Mouse (Mus musculus) stomach, embryonic 16.5 days (tissue): Measurements from ENCODE around the gene Nsun4. TPM values are rescaled to one million over a fixed set of nuclear protein-coding genes. Genes with fewer than 3 reads are reported as not detected.

Experiments used
- ATAC-seq: fragments of 200-750 bp; cut with Nextera tagmentation; 2 replicates; pipeline ENCODE4 v1.8.0; 2017; ENCODE audit warnings: moderate number of reproducible peaks, moderate TSS enrichment; ENCODE audit not compliant: insufficient read depth, low FRiP score
- H3K27ac ChIP-seq: fragments of 300-500 bp; sonication (generic); 2 replicates; pipeline ENCODE4 v1.5.1; 2014; ENCODE audit warnings: low read length
- H3K27me3 ChIP-seq: fragments of 300-500 bp; sonication (generic); 2 replicates; pipeline ENCODE4 v1.6.1; 2014; ENCODE audit warnings: low read length, control low read depth, mixed read lengths; ENCODE audit not compliant: control insufficient read depth, insufficient read depth
- H3K36me3 ChIP-seq: fragments of 300-500 bp; sonication (generic); 2 replicates; pipeline ENCODE4 v1.6.1; 2014; ENCODE audit warnings: low read length; ENCODE audit not compliant: control insufficient read depth, insufficient read depth
- H3K4me1 ChIP-seq: fragments of 300-500 bp; sonication (generic); 2 replicates; pipeline ENCODE4 v1.6.1; 2014; ENCODE audit warnings: low read length, control low read depth, mixed read lengths; ENCODE audit not compliant: control insufficient read depth, insufficient read depth
- H3K4me2 ChIP-seq: fragments of 300-500 bp; sonication (generic); 2 replicates; pipeline ENCODE4 v1.6.1; 2014; ENCODE audit warnings: low read depth, low read length, mixed read lengths
- H3K4me3 ChIP-seq: fragments of 300-500 bp; sonication (generic); replicated peaks from 2 replicates; pipeline ENCODE4 v1.5.1; 2014; ENCODE audit warnings: mild to moderate bottlenecking, low read length
- H3K9ac ChIP-seq: fragments of 300-500 bp; sonication (generic); 2 replicates; pipeline ENCODE4 v1.6.1; 2014; ENCODE audit warnings: low read length
- H3K9me3 ChIP-seq: fragments of 300-500 bp; sonication (generic); replicated peaks from 2 replicates; pipeline ENCODE4 v1.6.1; 2016; ENCODE audit warnings: low read length, control low read depth; ENCODE audit not compliant: control insufficient read depth
- WGBS: fragments of 180-500 bp; shearing (Covaris S2); extraction: QIAGEN DNeasy Blood & Tissue Kit; methylation state at CpG from one replicate; pipeline ENCODE4 v1.1.7; 2014; 5-methylcytosine and 5-hydroxymethylcytosine counted together
- polyA plus RNA-seq: library from polyadenylated mRNA; unstranded; fragments of >200 nt; fragmentation: Nextera tagmentation; extraction: Ambion mirVana; gene quantifications from 2 replicates; pipeline ENCODE4 v1.2.1, GENCODE M21; 2015

The Nsun4 gene
- polyA plus RNA-seq, 1 experiment from 2014 or later = 18.5 TPM

DNA sequence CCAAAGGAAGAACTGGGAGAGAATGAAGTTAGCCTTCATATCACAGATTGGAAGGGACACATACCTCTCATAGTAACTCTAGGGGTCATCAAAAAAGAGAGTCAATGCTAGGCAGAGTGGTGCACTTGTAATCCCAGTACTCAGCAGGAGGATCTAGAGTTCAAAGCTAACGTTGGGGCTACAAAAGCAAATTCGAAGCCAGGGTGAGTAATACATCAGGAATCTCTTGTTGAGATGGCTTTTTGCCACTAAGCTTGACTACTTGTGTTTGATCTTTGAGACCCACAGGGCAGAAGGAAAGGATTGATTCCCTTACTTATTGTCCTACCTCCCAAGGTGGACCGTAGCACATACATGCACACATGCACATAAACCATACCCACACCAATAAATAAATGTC lies 4.5 kb downstream of the Nsun4 start:
- 84% methylated on average over 3 of the region's 3 CpGs for WGBS
- H3K27ac ChIP-seq = no peak overlapping the region
- no peaks in the 10 kb centered on the region for H3K27me3 ChIP-seq
- H3K9ac ChIP-seq = no peak overlapping the region
- H3K4me2 ChIP-seq = no peak overlapping the region
- H3K36me3 ChIP-seq = no peaks in the 10 kb centered on the region
- H3K4me3 ChIP-seq = no peak overlapping the region
- no peaks in the 10 kb centered on the region for H3K9me3 ChIP-seq
- no peak for ATAC-seq
- peaks cover 12% of the 10 kb centered on the region for H3K4me1 ChIP-seq

DNA sequence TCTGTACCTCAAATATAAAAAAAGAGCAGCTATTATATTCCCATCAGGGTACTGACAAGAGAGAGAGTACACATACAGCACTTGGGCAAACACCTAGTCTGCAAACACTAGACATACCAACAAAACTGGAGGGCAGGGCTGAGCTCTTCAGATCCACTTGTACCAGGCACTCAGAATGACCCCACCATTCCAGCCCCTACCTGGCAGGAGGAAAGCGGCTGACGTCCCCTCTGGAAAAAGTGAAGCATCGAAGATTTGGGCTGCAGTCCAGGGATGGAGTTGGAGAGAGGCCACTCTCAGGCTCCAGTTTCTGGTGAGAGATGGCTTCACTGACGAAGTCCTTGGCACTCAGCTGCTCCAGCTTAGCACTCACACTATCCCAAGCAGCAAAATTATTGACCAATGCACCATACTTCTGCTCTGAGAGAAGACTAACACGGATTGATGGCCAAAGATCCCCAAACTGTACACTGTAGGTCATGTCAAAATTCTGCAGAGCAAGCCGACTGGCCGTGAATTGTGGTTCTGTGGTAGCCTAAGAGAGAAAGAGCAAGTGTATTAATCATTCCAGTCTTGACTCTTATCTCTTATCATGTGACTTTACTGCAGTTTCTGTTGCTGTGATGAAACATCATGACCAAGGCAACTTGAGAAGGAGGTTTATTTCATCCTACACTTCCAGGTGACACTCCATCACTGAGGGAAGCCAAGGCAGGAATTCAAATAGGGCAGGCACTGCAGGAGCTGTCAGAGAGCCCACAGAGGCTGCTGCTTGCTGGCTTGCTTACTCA lies 5.4 kb downstream of the Nsun4 start:
- H3K36me3 ChIP-seq = no peaks in the 10 kb centered on the region
- H3K4me3 ChIP-seq = no peak overlapping the region
- H3K9me3 ChIP-seq = no peaks in the 10 kb centered on the region
- WGBS = 58% methylated on average over 7 of the region's 7 CpGs
- ATAC-seq = no peak
- H3K27me3 ChIP-seq = no peaks in the 10 kb centered on the region
- H3K27ac ChIP-seq = no peak overlapping the region
- H3K4me1 ChIP-seq = peaks cover 12% of the 10 kb centered on the region
- no peak overlapping the region for H3K9ac ChIP-seq
- H3K4me2 ChIP-seq = no peak overlapping the region

DNA sequence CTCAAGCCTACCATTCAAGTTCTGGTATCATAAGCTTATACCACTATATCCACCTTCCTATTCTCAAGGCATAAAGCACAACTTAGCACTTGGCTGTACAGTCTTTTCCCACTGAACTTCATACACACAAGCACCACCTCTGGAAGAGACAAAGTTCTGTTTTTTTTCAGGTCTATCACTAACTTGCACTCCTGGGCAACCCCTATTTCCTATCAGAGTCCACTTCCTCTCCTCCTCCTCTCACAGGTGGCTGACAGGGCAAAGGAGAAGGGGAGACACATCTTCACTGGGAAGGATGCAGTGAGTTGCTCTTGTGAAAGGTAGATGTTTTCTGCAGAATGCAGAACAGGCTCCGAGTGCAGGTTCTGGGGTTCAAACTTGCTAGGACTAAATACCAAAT lies 6.0 kb downstream of the Nsun4 start:
- no peak for ATAC-seq
- peaks cover 9% of the 10 kb centered on the region for H3K4me1 ChIP-seq
- no peaks in the 10 kb centered on the region for H3K9me3 ChIP-seq
- no peaks in the 10 kb centered on the region for H3K27me3 ChIP-seq
- H3K9ac ChIP-seq = no peak overlapping the region
- no peaks in the 10 kb centered on the region for H3K36me3 ChIP-seq
- no peak overlapping the region for H3K27ac ChIP-seq
- no peak overlapping the region for H3K4me3 ChIP-seq
- no peak overlapping the region for H3K4me2 ChIP-seq
- WGBS = 77% methylated on average over 1 of the region's 1 CpGs

DNA sequence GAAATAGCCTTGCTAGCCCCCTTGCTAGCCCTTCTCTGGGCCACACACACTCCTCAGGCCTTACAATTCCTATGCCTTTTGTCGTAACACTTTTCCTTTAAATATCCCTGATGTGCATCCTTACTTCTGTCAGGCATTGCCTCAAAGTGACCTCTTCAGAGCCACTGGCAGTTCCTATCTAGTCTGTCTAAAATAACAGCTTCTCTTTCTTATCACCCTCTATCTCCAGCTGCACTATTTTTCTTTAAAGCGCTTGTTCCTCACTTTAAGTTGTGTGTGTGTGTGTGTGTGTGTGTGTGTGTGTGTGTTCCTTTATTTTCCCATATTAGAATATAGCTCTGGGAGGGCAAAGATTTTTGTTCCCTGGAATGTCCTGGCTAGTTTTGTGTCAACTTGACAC lies 7.1 kb downstream of the Nsun4 start:
- H3K9me3 ChIP-seq = no peaks in the 10 kb centered on the region
- no peaks in the 10 kb centered on the region for H3K36me3 ChIP-seq
- no peaks in the 10 kb centered on the region for H3K27me3 ChIP-seq
- no peak overlapping the region for H3K4me2 ChIP-seq
- no peak overlapping the region for H3K27ac ChIP-seq
- WGBS = 81% methylated on average over 2 of the region's 2 CpGs
- H3K4me1 ChIP-seq = peaks cover 4% of the 10 kb centered on the region; the same call in 1 of the 2 replicates
- no peak overlapping the region for H3K4me3 ChIP-seq
- H3K9ac ChIP-seq = no peak overlapping the region
- ATAC-seq = no peak

DNA sequence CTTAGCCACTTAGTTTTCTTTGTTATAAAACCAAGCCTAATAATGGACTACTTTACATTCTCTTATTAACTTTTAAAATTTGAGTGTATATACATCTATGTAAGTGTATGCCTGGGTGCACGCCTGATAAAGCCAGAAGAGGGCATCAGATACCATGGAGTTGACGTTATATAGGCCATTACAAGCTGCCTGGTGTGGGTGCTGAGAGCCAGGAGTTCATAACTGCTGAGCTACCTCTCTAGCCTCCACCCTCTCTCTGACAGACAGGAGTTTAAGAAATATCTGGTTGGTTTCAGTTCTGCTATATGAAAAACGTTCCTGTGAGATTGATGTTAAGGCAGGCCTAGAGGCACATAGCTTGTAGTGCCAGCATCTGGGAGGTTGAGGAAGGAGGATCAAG lies 11.5 kb downstream of the Nsun4 start:
- 77% methylated on average over 3 of the region's 3 CpGs for WGBS
- no peak for ATAC-seq

DNA sequence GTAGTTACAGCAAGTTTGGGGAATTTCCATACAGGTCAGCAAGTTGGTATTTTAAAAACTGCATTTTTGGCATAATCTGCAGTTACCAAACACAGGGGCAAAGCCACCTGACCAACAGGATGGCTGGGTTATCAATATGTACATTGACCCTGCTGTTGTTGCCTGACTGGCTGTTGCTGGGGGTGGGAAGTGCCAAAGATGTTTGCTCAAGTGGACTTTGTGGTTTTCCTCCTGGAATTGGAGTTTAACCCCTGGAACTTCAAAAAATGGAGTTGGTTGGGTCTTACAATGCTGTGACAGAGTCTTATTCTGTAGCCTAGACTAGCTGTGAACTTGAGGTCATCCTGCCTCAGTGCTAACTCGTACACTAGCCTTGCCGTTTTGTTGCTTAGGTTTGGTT lies 13.2 kb downstream of the Nsun4 start:
- H3K27me3 ChIP-seq = no peaks in the 10 kb centered on the region
- H3K4me3 ChIP-seq = no peak overlapping the region
- no peak for ATAC-seq
- no peak overlapping the region for H3K9ac ChIP-seq
- H3K27ac ChIP-seq = no peak overlapping the region
- H3K4me2 ChIP-seq = no peak overlapping the region
- no peaks in the 10 kb centered on the region; the same call in 1 of the 2 replicates for H3K36me3 ChIP-seq
- H3K9me3 ChIP-seq = no peaks in the 10 kb centered on the region
- WGBS = 80% methylated on average over 2 of the region's 2 CpGs
- H3K4me1 ChIP-seq = no peaks in the 10 kb centered on the region

More for the DNA sequence above, 11.5 kb downstream of the Nsun4 start:
- Histone ChIP-seq H3K9me3 (no peaks in the 10 kb centered on the region), H3K36me3 (no peaks in the 10 kb centered on the region), H3K27me3 (no peaks in the 10 kb centered on the region), H3K9ac (no peak overlapping the region), H3K4me2 (no peak overlapping the region), H3K4me1 (no peaks in the 10 kb centered on the region), H3K4me3 (no peak overlapping the region), H3K27ac (no peak overlapping the region)

DNA sequence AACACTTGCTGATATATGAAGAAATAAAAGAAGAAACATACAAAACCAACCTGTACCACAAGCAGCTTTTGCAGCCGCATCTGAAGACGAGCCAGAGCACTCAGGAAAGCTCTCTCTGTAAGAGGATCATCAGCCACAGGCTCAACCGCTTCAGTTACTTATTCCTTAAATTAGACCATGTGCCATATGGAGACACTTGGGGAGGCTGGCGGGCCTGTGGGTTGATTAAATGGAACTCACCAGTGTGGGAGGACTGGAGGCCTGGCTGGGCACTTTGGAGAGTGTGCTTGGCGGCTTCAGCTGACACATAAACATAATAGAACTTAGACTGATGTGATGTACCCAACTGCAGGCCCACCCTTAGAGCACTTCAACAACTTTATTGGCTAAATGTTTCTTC lies 20.3 kb downstream of the Nsun4 start:
- Histone ChIP-seq H3K36me3 (no peaks in the 10 kb centered on the region; the same call in 1 of the 2 replicates), H3K4me1 (no peaks in the 10 kb centered on the region), H3K27me3 (no peaks in the 10 kb centered on the region), H3K9me3 (no peaks in the 10 kb centered on the region), H3K9ac (no peak overlapping the region), H3K4me3 (no peak overlapping the region), H3K4me2 (no peak overlapping the region), H3K27ac (no peak overlapping the region)
- WGBS = 88% methylated on average over 5 of the region's 5 CpGs
- no peak for ATAC-seq

DNA sequence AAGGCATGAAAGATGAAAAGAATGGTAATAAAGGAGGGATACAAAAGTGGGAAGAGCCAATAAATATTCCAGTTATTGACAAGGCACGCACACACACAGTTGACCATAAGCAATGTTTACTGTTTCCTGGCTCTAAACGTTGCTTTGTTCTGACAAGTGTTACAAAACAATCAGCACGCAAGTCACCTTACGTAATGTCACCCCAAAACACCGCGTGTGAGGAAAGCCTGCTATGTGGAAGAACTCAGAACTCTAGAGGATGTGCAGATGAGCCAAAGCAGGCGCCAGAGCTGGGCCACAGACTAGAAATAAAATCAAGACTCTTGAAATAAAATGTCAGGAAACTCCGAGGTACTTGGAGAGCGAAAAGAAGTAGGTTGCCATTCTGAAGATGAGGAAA lies 20.8 kb downstream of the Nsun4 start:
- Histone ChIP-seq H3K9ac (no peak overlapping the region), H3K9me3 (no peaks in the 10 kb centered on the region), H3K27ac (no peak overlapping the region), H3K4me3 (no peak overlapping the region), H3K4me1 (no peaks in the 10 kb centered on the region), H3K36me3 (no peaks in the 10 kb centered on the region; the same call in 1 of the 2 replicates), H3K27me3 (no peaks in the 10 kb centered on the region), H3K4me2 (no peak overlapping the region)
- no peak for ATAC-seq
- 88% methylated on average over 9 of the region's 9 CpGs for WGBS

DNA sequence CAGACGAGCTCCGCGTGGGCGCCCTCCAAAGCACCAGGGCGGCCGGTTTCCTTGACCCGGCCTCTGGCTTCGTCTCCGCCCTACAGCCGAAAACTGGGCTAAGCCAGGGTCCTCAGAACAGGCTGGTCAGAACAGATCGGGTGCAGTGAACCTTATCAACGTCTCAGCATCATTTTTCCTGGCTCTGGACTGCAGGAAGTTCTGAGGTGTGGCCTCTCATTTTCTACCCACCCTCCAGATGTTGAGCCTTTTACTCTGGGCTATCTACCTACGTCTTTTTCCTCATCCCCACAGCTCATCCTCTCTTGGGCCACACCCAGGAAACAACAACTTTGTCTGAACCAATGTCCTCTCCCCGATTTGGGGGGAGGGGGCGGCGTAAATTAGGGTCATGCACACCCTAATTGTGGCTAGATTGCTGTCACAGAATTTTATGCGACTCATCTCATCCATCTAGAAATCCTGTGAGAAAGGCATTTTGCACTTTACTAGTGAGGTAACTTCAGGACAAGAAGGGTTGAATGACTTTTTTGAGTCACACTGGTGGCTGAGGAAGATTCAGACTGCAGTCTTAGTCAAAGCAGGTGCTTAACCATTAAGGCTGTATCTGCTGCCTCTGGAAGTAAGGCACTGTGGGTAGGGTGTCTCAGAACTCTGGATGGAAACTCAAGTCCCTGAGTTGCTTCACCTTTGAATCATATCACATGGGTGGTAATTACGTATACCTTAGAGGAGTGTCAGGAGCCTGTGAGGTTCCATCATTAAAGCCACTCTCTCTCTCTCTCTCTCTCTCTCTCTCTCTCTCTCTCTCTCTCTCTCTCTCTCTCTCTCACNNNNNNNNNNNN lies 35.6 kb downstream of the Nsun4 start, which contains the start of gene Faah:
Gene Faah (minus strand): TSS at position 25 of the 845 bp plus-strand sequence.
- H3K4me3 ChIP-seq = peak within 1 kb of the TSS; percentile 70
- no peaks in the 10 kb centered on the region for H3K36me3 ChIP-seq
- 10% methylated on average over 18 of the region's 18 CpGs for WGBS
- H3K9ac ChIP-seq = peak within 1 kb of the TSS; percentile 77
- peaks cover 32% of the 10 kb centered on the region for H3K27me3 ChIP-seq
- peak; percentile 45; the same call in 1 of the 2 replicates for ATAC-seq
- no peaks in the 10 kb centered on the region for H3K9me3 ChIP-seq
- peak within 1 kb of the TSS; percentile 49; the same call in 1 of the 2 replicates for H3K27ac ChIP-seq
- H3K4me1 ChIP-seq = 0 out of 2 replicates have a peak, but pooled peaks cover 2% of the 10 kb centered on the region
- H3K4me2 ChIP-seq = peak within 1 kb of the TSS; percentile 97
